Mouse (Mus musculus): ENCODE measurements around the gene Slc25a12. TPM values are rescaled to one million over a fixed set of nuclear protein-coding genes. Genes with fewer than 3 reads are reported as not detected.

Gene Slc25a12
- polyA plus RNA-seq, 1 experiment from 2014 or later, result 119 TPM

DNA sequence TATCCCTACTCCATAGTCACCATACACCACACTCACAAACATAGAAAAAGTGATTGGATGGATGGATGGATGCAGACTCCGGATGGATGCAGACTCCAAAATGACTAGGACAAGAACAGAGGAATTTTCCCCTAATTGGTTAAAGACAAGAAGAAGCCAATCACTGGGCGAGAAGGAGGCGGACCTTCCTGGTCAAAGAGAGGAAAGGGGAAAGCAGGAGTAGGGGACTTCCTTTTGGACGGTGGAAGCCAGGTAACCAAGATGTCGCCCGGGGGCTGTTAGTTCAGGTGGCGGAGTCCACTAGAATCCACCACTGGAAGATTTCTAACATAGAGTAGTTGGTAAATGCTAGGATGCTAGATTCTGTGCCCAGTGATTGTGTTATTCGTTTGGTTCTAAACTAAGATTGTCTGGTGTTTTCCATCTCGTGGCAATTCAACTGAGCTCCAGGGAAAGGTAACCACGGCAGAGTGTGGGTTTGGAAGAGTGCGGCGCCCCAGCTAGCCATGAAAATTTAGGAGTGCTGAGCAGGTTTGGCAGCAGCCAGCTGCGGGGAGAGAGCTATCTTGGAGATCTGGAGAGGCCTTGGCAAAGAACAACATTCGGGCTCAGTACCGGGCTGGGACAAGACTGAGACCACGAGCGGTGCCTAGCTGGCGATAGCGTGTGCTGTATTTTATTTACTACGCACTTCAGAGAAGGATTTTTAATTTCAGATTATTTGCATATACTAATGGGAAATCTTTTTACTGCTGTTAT is 19.6 kb downstream of the Slc25a12 start:
- Histone ChIP-seq H3K27me3 (replicated peaks) (no peaks in the 10 kb centered on the region), H3K9ac (replicated peaks) (no peak overlapping the region), H3K36me3 (peaks cover 14% of the 10 kb centered on the region), H3K4me1 (peaks cover 4% of the 10 kb centered on the region; the same call in 1 of the 2 replicates), H3K4me2 (no peak overlapping the region), H3K9me3 (replicated peaks) (no peaks in the 10 kb centered on the region), H3K27ac (replicated peaks) (no peak overlapping the region), H3K4me3 (replicated peaks) (no peak overlapping the region)
- WGBS, result 89% methylated on average over 20 of the region's 20 CpGs
- ATAC-seq (ENCODE audit: low FRiP score), result no peak

DNA sequence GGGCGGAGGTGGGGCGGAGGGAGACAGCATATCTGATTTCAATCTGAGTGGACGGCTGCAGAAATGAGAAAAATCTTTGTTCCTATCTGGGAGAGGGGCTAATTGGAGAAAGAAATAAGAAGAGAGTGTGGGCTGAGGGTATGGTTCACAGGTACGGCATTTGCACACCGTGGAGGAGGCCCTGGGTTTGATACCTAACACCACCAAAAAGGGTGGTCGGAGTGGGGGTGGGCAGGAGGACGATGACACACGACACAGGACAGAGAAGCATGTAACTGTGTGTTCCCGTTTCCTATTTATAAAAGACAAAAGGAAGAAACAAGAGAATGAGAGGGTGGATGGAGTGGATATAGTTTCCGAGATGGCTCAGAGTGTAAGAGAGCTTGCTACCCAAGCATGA is 20.4 kb downstream of the Slc25a12 start:
- ATAC-seq (ENCODE audit: low FRiP score), result no peak
- H3K4me3 ChIP-seq (replicated peaks), result no peak overlapping the region
- H3K27ac ChIP-seq (replicated peaks), result no peak overlapping the region
- H3K4me2 ChIP-seq, result no peak overlapping the region
- 97% methylated on average over 10 of the region's 10 CpGs for WGBS
- no peaks in the 10 kb centered on the region for H3K9me3 ChIP-seq (replicated peaks)
- H3K9ac ChIP-seq (replicated peaks), result no peak overlapping the region
- H3K36me3 ChIP-seq, result peaks cover 20% of the 10 kb centered on the region
- H3K4me1 ChIP-seq, result peaks cover 4% of the 10 kb centered on the region; the same call in 1 of the 2 replicates
- no peaks in the 10 kb centered on the region for H3K27me3 ChIP-seq (replicated peaks)

DNA sequence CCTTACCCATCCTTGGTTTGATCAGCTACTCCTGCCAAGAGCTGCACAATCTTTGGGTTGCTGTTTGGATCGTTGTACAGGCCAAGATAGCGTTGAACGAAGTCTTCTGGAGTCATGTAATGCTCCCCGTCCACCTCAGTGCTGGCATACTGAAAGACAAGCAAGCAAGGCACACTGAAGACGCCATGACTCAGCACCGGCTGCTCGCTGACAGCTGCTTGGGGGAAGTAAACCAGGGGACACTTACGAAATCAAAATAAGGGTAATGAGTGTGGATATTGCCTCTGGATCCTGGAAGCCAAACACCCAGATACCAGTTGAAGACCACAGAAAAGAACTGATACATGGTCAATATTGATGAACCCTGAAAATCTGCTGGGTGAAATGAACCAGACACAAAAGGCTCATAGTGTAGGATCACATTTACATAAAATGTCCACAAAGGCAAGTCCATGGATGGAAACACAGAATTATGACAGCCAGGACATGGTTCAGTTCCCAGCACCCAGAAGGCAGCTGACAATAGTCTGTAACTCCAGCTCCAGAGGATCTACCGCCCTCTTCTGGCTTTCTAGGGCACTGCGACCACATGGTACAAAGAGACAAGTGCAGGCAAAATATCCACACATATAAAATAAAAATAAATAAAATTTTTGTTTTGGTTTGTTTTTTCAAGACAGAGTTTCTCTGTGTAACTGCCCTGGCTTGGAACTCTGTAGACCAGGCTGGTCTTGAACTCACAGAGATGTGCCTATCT is 23.5 kb downstream of the Slc25a12 start:
- Histone ChIP-seq H3K4me3 (replicated peaks) (no peak overlapping the region), H3K27me3 (replicated peaks) (no peaks in the 10 kb centered on the region), H3K27ac (replicated peaks) (no peak overlapping the region), H3K36me3 (peaks cover 29% of the 10 kb centered on the region), H3K9ac (replicated peaks) (no peak overlapping the region), H3K4me1 (no peaks in the 10 kb centered on the region), H3K4me2 (no peak overlapping the region), H3K9me3 (replicated peaks) (no peaks in the 10 kb centered on the region)
- WGBS, result 94% methylated on average over 10 of the region's 10 CpGs
- no peak for ATAC-seq (ENCODE audit: low FRiP score)

DNA sequence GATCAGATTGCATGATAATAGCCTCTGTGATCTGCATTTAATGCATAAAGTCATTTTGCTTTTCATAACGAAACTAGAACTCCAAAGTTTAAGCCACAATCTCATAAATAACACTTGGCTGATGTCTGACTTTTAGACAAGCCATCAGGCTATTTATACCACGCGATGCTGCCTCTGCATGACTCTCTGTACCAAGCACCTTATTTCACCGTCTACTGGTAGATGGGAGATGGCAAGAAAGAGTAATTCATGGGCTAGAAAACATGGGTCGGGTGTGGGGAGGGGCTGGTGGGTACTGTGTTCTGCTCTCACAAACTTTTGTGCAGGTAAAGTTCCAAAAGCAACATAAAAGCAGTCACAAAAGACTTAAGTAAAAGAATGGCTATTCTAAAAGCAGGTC is 27.4 kb downstream of the Slc25a12 start:
- Histone ChIP-seq H3K9me3 (replicated peaks) (no peaks in the 10 kb centered on the region), H3K36me3 (peaks cover 37% of the 10 kb centered on the region), H3K9ac (replicated peaks) (no peak overlapping the region), H3K4me2 (no peak overlapping the region), H3K27me3 (replicated peaks) (no peaks in the 10 kb centered on the region), H3K4me1 (no peaks in the 10 kb centered on the region), H3K27ac (replicated peaks) (no peak overlapping the region), H3K4me3 (replicated peaks) (no peak overlapping the region)
- 84% methylated on average over 5 of the region's 5 CpGs for WGBS
- ATAC-seq (ENCODE audit: low FRiP score), result no peak

DNA sequence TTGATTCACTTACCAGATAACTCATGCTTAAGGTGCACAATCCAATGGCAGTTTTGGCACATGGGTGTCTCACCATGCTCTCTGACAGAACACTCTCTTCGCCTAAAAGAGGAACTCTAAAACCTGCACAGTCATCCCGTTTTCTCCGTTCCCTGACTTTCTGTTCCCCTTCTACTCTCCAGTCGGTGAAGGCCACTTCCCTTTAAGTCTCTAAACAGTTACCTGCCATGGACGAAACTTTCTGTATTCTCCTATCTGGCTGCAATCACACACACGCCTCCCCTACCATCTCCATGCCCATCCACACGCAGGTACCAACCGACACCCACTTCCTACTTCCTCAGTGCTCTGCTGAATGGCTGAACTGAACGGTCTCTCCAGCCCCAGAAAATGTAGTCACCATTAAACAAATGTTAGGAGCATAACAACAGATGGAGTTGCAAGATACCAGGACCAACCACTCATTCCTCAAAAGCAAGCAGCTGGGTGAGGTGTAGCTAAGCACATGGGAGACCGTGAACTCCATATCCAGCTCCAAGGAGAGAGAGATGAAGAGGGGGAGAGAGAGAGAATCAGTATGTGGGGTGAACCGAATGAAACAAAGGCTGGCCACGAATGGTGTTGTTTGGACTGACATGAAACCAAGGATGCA is 29.3 kb downstream of the Slc25a12 start:
- Histone ChIP-seq H3K4me1 (no peaks in the 10 kb centered on the region), H3K36me3 (peaks cover 39% of the 10 kb centered on the region), H3K27ac (replicated peaks) (no peak overlapping the region), H3K9me3 (replicated peaks) (no peaks in the 10 kb centered on the region), H3K4me3 (replicated peaks) (no peak overlapping the region), H3K27me3 (replicated peaks) (no peaks in the 10 kb centered on the region), H3K4me2 (no peak overlapping the region), H3K9ac (replicated peaks) (no peak overlapping the region)
- no peak for ATAC-seq (ENCODE audit: low FRiP score)
- 84% methylated on average over 12 of the region's 12 CpGs for WGBS

DNA sequence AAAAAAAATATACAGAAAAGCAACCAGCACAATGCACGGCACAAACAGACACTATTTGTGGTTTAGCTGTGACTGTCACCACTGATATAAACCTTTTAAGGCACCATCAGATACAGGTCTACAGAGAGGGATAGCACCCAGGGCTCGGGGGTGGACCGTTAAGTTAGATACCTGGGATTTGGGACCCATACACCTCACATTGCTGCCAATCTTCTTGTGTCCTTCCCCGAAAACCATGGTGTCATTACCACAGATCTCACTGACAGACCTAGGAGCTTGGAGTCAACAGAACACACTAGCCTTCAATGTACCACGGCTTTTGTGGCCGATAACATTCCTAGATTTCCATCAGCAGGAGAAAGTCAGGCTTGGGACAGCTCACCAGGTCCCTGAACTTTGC is 30.9 kb downstream of the Slc25a12 start:
- Histone ChIP-seq H3K4me3 (replicated peaks) (no peak overlapping the region), H3K36me3 (peaks cover 40% of the 10 kb centered on the region), H3K4me2 (no peak overlapping the region), H3K9ac (replicated peaks) (no peak overlapping the region), H3K9me3 (replicated peaks) (no peaks in the 10 kb centered on the region), H3K27me3 (replicated peaks) (no peaks in the 10 kb centered on the region), H3K4me1 (no peaks in the 10 kb centered on the region), H3K27ac (replicated peaks) (no peak overlapping the region)
- 92% methylated on average over 6 of the region's 6 CpGs for WGBS
- ATAC-seq (ENCODE audit: low FRiP score), result no peak

DNA sequence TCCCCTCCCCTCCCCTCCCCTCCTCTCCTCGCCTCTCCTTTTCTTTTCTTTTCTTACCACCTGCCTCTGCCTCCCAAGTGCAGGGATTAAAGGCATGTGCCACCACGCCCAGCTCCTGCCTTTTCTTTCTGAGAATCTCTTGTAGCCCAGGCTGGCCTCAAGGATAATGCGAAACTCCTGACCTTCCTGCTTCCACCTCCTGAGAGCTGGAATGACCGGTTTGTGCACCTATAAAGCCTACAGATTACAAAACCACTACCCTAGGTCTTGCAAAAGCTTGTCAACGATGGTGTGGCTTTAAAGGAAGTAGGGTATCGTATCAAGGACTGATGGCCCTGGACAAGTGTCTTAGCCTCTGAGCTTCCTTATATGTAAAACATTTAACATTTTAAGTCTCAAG is 31.3 kb downstream of the Slc25a12 start:
- H3K4me2 ChIP-seq, result no peak overlapping the region
- no peak for ATAC-seq (ENCODE audit: low FRiP score)
- H3K27ac ChIP-seq (replicated peaks), result no peak overlapping the region
- WGBS, result 81% methylated on average over 5 of the region's 6 CpGs
- H3K9me3 ChIP-seq (replicated peaks), result no peaks in the 10 kb centered on the region
- H3K4me3 ChIP-seq (replicated peaks), result no peak overlapping the region
- peaks cover 39% of the 10 kb centered on the region for H3K36me3 ChIP-seq
- H3K4me1 ChIP-seq, result no peaks in the 10 kb centered on the region
- no peak overlapping the region for H3K9ac ChIP-seq (replicated peaks)
- no peaks in the 10 kb centered on the region for H3K27me3 ChIP-seq (replicated peaks)

DNA sequence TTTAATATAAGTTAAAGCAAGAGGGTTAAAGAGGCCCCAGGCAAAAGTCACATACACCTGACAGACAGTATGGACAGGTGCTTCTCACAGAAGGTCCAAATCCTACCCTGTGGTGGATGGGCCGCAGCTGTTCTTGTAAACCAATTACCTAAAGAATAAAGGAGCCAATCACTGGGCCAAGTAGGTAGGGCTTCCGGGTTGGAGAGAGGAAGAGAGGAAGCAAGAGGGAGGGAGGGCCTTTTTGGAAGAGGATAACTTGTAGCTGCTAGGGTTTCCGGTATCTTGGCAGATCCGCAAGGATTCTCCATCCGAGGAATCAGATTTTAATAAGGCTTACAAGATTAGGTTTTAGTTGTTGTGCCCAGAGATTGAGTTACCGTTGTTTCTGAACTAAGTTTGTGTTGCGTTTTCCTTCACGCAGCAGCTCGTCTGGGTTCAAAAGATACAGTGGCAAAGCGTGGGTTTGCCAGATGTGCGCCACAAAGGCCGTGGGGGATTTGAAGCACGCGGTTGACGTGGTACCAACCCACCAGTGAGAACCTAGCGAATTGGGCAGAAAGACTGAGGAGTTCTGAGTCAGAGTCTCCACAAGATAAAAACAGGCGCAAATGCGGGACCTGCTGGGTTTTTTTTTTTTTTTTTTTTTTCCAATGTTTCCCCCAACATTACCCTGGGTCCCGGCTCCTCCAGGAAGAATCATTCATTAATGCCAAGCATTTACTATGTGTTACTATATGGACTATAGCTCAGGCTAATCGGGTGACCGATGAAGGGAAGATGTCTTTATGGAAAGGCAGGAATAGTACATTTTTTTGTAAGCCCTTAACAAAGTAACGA is 33.3 kb downstream of the Slc25a12 start:
- H3K4me1 ChIP-seq, result no peaks in the 10 kb centered on the region
- WGBS, result 90% methylated on average over 22 of the region's 22 CpGs
- H3K4me3 ChIP-seq (replicated peaks), result no peak overlapping the region
- no peak overlapping the region for H3K9ac ChIP-seq (replicated peaks)
- H3K27me3 ChIP-seq (replicated peaks), result no peaks in the 10 kb centered on the region
- H3K4me2 ChIP-seq, result no peak overlapping the region
- no peak for ATAC-seq (ENCODE audit: low FRiP score)
- no peak overlapping the region for H3K27ac ChIP-seq (replicated peaks)
- no peaks in the 10 kb centered on the region for H3K9me3 ChIP-seq (replicated peaks)
- peaks cover 36% of the 10 kb centered on the region for H3K36me3 ChIP-seq

DNA sequence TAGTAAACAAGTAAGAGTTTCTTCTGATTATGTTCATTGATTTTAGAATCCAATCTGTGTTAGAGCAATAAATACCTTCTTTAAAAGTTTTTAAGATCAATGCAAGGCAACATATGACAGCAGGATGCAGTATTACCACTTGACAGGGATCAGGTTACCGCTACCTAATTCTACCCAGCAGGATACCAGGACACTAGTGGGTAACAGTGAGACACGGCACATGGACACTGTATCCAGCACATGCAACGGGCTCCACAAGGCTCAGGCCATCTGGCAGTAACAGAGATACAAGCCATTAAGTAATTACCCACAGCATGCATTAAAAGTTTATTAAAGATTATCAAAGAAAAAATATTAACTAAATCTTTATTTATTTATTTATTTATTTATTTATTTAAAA is 37.8 kb downstream of the Slc25a12 start:
- H3K27ac ChIP-seq (replicated peaks), result no peak overlapping the region
- no peaks in the 10 kb centered on the region for H3K4me1 ChIP-seq
- ATAC-seq (ENCODE audit: low FRiP score), result no peak
- WGBS, result 90% methylated on average over 3 of the region's 3 CpGs
- H3K9ac ChIP-seq (replicated peaks), result no peak overlapping the region
- no peak overlapping the region for H3K4me3 ChIP-seq (replicated peaks)
- H3K9me3 ChIP-seq (replicated peaks), result no peaks in the 10 kb centered on the region
- no peak overlapping the region for H3K4me2 ChIP-seq
- H3K27me3 ChIP-seq (replicated peaks), result no peaks in the 10 kb centered on the region
- H3K36me3 ChIP-seq, result peaks cover 23% of the 10 kb centered on the region

DNA sequence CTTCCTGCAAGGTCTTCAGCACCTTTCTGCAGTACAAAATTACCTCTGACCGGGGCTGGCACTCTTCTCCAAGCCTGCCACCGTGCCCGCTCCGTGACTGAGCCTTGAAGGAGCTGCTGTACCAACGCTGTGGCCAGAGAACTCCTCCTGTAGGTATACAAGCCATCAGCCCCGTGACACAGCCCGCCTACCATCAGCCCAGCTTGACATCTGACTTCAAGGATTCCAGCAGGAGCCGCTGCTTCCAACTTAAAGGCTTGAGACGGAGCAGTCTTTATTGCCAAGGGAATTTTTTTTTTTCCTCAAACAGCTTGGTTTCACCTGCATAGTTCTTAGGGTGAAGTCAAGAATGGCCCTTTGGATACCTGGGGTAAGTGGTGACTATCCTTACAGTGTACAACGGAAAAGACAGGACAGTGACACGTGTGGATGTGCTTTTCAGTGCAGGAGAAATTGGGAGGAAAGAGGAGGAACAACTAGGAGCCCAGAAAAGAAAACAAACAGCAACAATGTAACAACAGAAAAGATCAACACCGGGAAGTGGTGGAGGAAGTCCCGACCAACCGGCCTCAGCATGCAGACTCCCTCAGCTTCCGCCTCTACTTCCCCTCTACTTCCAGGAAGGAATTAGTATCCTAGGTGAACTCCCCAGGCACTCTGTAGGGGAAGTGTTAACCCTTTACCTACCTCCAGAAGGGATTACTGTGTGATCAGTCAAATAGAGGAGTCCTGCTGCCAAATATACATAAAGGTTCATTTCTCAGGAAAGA is 39.0 kb downstream of the Slc25a12 start:
- no peak for ATAC-seq (ENCODE audit: low FRiP score)
- Histone ChIP-seq H3K27me3 (replicated peaks) (no peaks in the 10 kb centered on the region), H3K27ac (replicated peaks) (no peak overlapping the region), H3K36me3 (peaks cover 25% of the 10 kb centered on the region), H3K4me2 (no peak overlapping the region), H3K9ac (replicated peaks) (no peak overlapping the region), H3K4me3 (replicated peaks) (no peak overlapping the region), H3K9me3 (replicated peaks) (no peaks in the 10 kb centered on the region), H3K4me1 (no peaks in the 10 kb centered on the region)
- WGBS, result 64% methylated on average over 15 of the region's 15 CpGs

DNA sequence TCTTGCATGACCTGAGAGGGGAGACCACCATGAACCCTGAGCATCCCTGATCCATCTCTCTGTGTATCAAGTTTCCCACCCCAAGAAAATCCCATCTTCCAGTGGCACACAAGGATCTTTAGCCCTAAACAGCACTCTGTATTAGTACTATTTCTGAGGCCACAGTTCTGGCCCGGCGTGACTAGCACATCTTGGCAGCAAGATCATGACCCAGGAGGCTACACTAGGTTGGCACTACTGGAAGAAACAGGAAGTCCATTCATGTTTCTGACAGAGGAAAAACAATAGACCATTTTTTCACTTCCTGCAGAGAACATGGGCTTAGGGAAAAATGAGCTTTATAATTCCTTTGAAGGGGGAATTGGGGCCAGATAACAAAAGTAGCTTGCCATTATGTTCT is 39.8 kb downstream of the Slc25a12 start:
- H3K9ac ChIP-seq (replicated peaks), result no peak overlapping the region
- 78% methylated on average over 2 of the region's 2 CpGs for WGBS
- H3K4me3 ChIP-seq (replicated peaks), result no peak overlapping the region
- no peak overlapping the region for H3K27ac ChIP-seq (replicated peaks)
- no peak for ATAC-seq (ENCODE audit: low FRiP score)
- H3K27me3 ChIP-seq (replicated peaks), result no peaks in the 10 kb centered on the region
- H3K4me2 ChIP-seq, result no peak overlapping the region
- H3K9me3 ChIP-seq (replicated peaks), result no peaks in the 10 kb centered on the region
- H3K4me1 ChIP-seq, result no peaks in the 10 kb centered on the region
- H3K36me3 ChIP-seq, result peaks cover 24% of the 10 kb centered on the region
